8 mouse cellular contexts compared by ENCODE assay signal in genomic region chr19:56548230-56549032, GRCm38 (mm10). TPM values are rescaled to one million over a fixed set of nuclear protein-coding genes. Genes with fewer than 3 reads are reported as not detected.
DNase-seq lines count a peak whose midpoint lies in the region; ATAC-seq and TF ChIP-seq lines count a peak whose summit lies in the region.

Gene Nhlrc2, plus strand, starts transcription at chr19:56548261.

- H3K9me3 ChIP-seq in MEL (replicated peaks; ENCODE audit: insufficient read depth, low read length): no peaks in the 10 kb centered on the region
- no peaks in the 10 kb centered on the region for H3K9me3 ChIP-seq in forebrain, embryonic 16.5 days (ENCODE audit: control insufficient read depth, low read length)
- H3K9me3 ChIP-seq in lung, embryonic 14.5 days (ENCODE audit: low read depth, low read length): no peaks in the 10 kb centered on the region

- peaks cover 12 to 31% of the 10 kb centered on the region in 2 experiments for H3K4me1 ChIP-seq in MEL (ENCODE audit: control insufficient read depth in 1 of 2, insufficient read depth in 2 of 2, low read length in 2 of 2)
- H3K4me1 ChIP-seq in cerebellum, adult 2 months (ENCODE audit: control insufficient read depth, insufficient read depth, low read length): no peaks in the 10 kb centered on the region
- peaks cover 17% of the 10 kb centered on the region for H3K4me1 ChIP-seq in forebrain, embryonic 16.5 days (replicated peaks; ENCODE audit: control insufficient read depth, insufficient read depth, low read length)
- peaks cover 10% of the 10 kb centered on the region for H3K4me1 ChIP-seq in lung, embryonic 14.5 days (ENCODE audit: insufficient read depth)

- under 1% methylated on average over 69 of the region's 69 CpGs for WGBS in cerebellum, adult 2 months
- under 1% methylated on average over 69 of the region's 69 CpGs for WGBS in forebrain, embryonic 16.5 days
- under 1% methylated on average over 69 of the region's 69 CpGs for WGBS in lung, embryonic 14.5 days

- DNase-seq in MEL (ENCODE audit: low read depth, low spot score): peak; percentile 94
- DNase-seq in cerebellum, adult 2 months: peak; percentile 83 to 90
- DNase-seq in heart, postnatal 25 days (ENCODE audit: low spot score): peak; percentile 86
- DNase-seq in layer of hippocampus, adult 18-20 months (ENCODE audit: low spot score in 2 of 2): peak; percentile 57 to 78
- DNase-seq in lung, embryonic 14.5 days: peak; percentile 94
- peak; percentile 85 for DNase-seq in testis, postnatal 14 days (ENCODE audit: low spot score)

- H3K36me3 ChIP-seq in MEL (ENCODE audit: control insufficient read depth in 1 of 2, insufficient read depth in 2 of 2, low read length in 2 of 2): peaks cover 10 to 33% of the 10 kb centered on the region in 2 experiments
- peaks cover 12% of the 10 kb centered on the region for H3K36me3 ChIP-seq in forebrain, embryonic 16.5 days (ENCODE audit: control insufficient read depth, insufficient read depth)
- H3K36me3 ChIP-seq in lung, embryonic 14.5 days (ENCODE audit: insufficient read depth): peaks cover 34% of the 10 kb centered on the region

- H3K4me2 ChIP-seq in forebrain, embryonic 16.5 days (ENCODE audit: low read length): peak within 1 kb of the TSS; percentile 78
- H3K4me2 ChIP-seq in lung, embryonic 14.5 days: peak within 1 kb of the TSS; percentile 93

- H3K4me3 ChIP-seq in MEL (ENCODE audit: control insufficient read depth in 1 of 2, insufficient read depth in 1 of 2, low read depth in 2 of 2, low read length in 2 of 2): peak within 1 kb of the TSS; percentile 86 to 92
- H3K4me3 ChIP-seq in cerebellum, adult 2 months (replicated peaks; ENCODE audit: insufficient read depth, low read depth, low read length): peak within 1 kb of the TSS; percentile 95
- H3K4me3 ChIP-seq in forebrain, embryonic 16.5 days (replicated peaks; ENCODE audit: low read length): peak within 1 kb of the TSS; percentile 97
- peak within 1 kb of the TSS; percentile 91 for H3K4me3 ChIP-seq in lung, embryonic 14.5 days (ENCODE audit: low read depth, low read length)

- peaks cover 48% of the 10 kb centered on the region for H3K79me2 ChIP-seq in MEL (ENCODE audit: control insufficient read depth, insufficient read depth, low read length, poor library complexity)

- no peak for TF ChIP-seq RAD21 in MEL (IDR thresholded peaks at IDR 0.05; ENCODE audit: low read depth, low read length)

- no peak for TF ChIP-seq EP300 in MEL (IDR thresholded peaks at IDR 0.05; ENCODE audit: low read depth in 1 of 2, low read length in 2 of 2)

- TF ChIP-seq POLR2A in MEL (IDR thresholded peaks at IDR 0.05; ENCODE audit: control insufficient read depth in 1 of 2, insufficient read depth in 1 of 2, low read depth in 1 of 2, low read length in 2 of 2, poor library complexity in 1 of 2): peak; percentile 71 to 75
- TF ChIP-seq POLR2A in cerebellum, adult 2 months (IDR thresholded peaks at IDR 0.05; ENCODE audit: borderline replicate concordance, insufficient read depth, low read length): peak; percentile 41; the same call in 1 of the 2 replicates

- 0 out of 6 replicates have a peak, but pooled peaks of 1 of the 3 experiments have one; percentile 4 for TF ChIP-seq CTCF in MEL (IDR thresholded peaks at IDR 0.05 in 2 of 3, conservative IDR thresholded peaks at IDR 0.05 in 1 of 3; ENCODE audit: control insufficient read depth in 1 of 3, insufficient read depth in 1 of 3, low read depth in 2 of 3, low read length in 3 of 3, poor library complexity in 1 of 3, severe bottlenecking in 1 of 3)
- TF ChIP-seq CTCF in cerebellum, adult 2 months (IDR thresholded peaks at IDR 0.05; ENCODE audit: borderline replicate concordance, insufficient read depth, low read depth, low read length): no peak
- no peak for TF ChIP-seq CTCF in lung, embryonic 14.5 days (IDR thresholded peaks at IDR 0.05; ENCODE audit: low read depth)

- H3K27ac ChIP-seq in MEL (ENCODE audit: control insufficient read depth, low read depth, low read length): peak within 1 kb of the TSS; percentile 87
- peak within 1 kb of the TSS; percentile 77 for H3K27ac ChIP-seq in cerebellum, adult 2 months (ENCODE audit: insufficient read depth, low read length)
- H3K27ac ChIP-seq in forebrain, embryonic 16.5 days (ENCODE audit: low read length): peak within 1 kb of the TSS; percentile 86
- peak within 1 kb of the TSS; percentile 98 for H3K27ac ChIP-seq in lung, embryonic 14.5 days (ENCODE audit: low read depth)

- intact Hi-C loops in heart, postnatal 25 days (cut with DNase I): no loop called here

- ATAC-seq in forebrain, embryonic 16.5 days: peak; percentile 88
- ATAC-seq in lung, embryonic 14.5 days (ENCODE audit: insufficient read depth): peak; percentile 90
- peak; percentile 70 for ATAC-seq in neutrophil, adult 5-6 weeks (ENCODE audit: extremely low read depth, insufficient number of reproducible peaks, low FRiP score, poor library complexity, severe bottlenecking)

- H3K9ac ChIP-seq in MEL (ENCODE audit: control insufficient read depth, low read depth, low read length, poor library complexity, severe bottlenecking): peak within 1 kb of the TSS; percentile 92
- H3K9ac ChIP-seq in forebrain, embryonic 16.5 days (replicated peaks; ENCODE audit: low read depth, low read length): peak within 1 kb of the TSS; percentile 99
- peak within 1 kb of the TSS; percentile 92 for H3K9ac ChIP-seq in lung, embryonic 14.5 days

- no peaks in the 10 kb centered on the region for H3K27me3 ChIP-seq in MEL (ENCODE audit: control insufficient read depth in 1 of 2, insufficient read depth in 2 of 2, low read length in 2 of 2)
- H3K27me3 ChIP-seq in cerebellum, adult 2 months (ENCODE audit: control insufficient read depth, insufficient read depth, low read length): no peaks in the 10 kb centered on the region
- H3K27me3 ChIP-seq in forebrain, embryonic 16.5 days (replicated peaks; ENCODE audit: control insufficient read depth, insufficient read depth, low read length): no peaks in the 10 kb centered on the region
- no peaks in the 10 kb centered on the region for H3K27me3 ChIP-seq in lung, embryonic 14.5 days (ENCODE audit: insufficient read depth, low read length)

TF ChIP-seq in MEL, 35 proteins besides CTCF, POLR2A, EP300 and RAD21 (continues in another document):
- TF ChIP-seq JUND (IDR thresholded peaks at IDR 0.05; ENCODE audit: low read depth, low read length): no peak
- TF ChIP-seq POLR2AphosphoS5 (IDR thresholded peaks at IDR 0.05; ENCODE audit: borderline replicate concordance, low read depth, low read length): no peak; the same call in 1 of the 2 replicates
- no peak for TF ChIP-seq MAFK (IDR thresholded peaks at IDR 0.05; ENCODE audit: borderline replicate concordance, low read depth, low read length)
- TF ChIP-seq CHD1 (IDR thresholded peaks at IDR 0.05; ENCODE audit: low read depth, low read length): no peak; the same call in 1 of the 2 replicates
- peak; percentile 70 for TF ChIP-seq POLR2AphosphoS2 (IDR thresholded peaks at IDR 0.05; ENCODE audit: low read length)
- no peak for TF ChIP-seq CHD2 (IDR thresholded peaks at IDR 0.05; ENCODE audit: low read length)
- TF ChIP-seq ZKSCAN1 (IDR thresholded peaks at IDR 0.05; ENCODE audit: low read depth, low read length): no peak
- peak; percentile 96 for TF ChIP-seq ZC3H11A (IDR thresholded peaks at IDR 0.05; ENCODE audit: low read depth, low read length)
- TF ChIP-seq NRF1 (IDR thresholded peaks at IDR 0.05; ENCODE audit: insufficient read depth, low read depth, low read length, poor library complexity, severe bottlenecking): peak; percentile 42; the same call in 1 of the 2 replicates
- TF ChIP-seq SIN3A (IDR thresholded peaks at IDR 0.05; ENCODE audit: low read length): peak; percentile 82
- no peak for TF ChIP-seq ZNF384 (IDR thresholded peaks at IDR 0.05; ENCODE audit: low read depth, low read length)
- peak; percentile 64; the same call in 1 of the 2 replicates for TF ChIP-seq KAT2A (conservative IDR thresholded peaks at IDR 0.05; ENCODE audit: low read depth, low read length)
- peak; percentile 81 for TF ChIP-seq MXI1 (IDR thresholded peaks at IDR 0.05; ENCODE audit: low read depth, low read length)
- TF ChIP-seq GATA1 (IDR thresholded peaks at IDR 0.05; ENCODE audit: low read depth, low read length): no peak
- peak; percentile 87 for TF ChIP-seq ZMIZ1 (IDR thresholded peaks at IDR 0.05; ENCODE audit: low read depth, low read length)
- peak; percentile 41; the same call in 1 of the 2 replicates for TF ChIP-seq TCF12 (IDR thresholded peaks at IDR 0.05; ENCODE audit: low read depth, low read length)
- TF ChIP-seq RCOR1 (IDR thresholded peaks at IDR 0.05; ENCODE audit: low read depth, low read length): peak; percentile 20; the same call in 1 of the 2 replicates
- peak; percentile 83 for TF ChIP-seq HCFC1 (IDR thresholded peaks at IDR 0.05; ENCODE audit: low read depth, low read length)
- peak; percentile 43 for TF ChIP-seq MAX (IDR thresholded peaks at IDR 0.05; ENCODE audit: low read length)
- no peak for TF ChIP-seq MYB (IDR thresholded peaks at IDR 0.05; ENCODE audit: low read depth, low read length)
- peak; percentile 89 for TF ChIP-seq BHLHE40 (IDR thresholded peaks at IDR 0.05; ENCODE audit: borderline replicate concordance, low read depth, low read length)
- TF ChIP-seq TAL1 (IDR thresholded peaks at IDR 0.05; ENCODE audit: low read length): no peak
- no peak for TF ChIP-seq SMC3 (IDR thresholded peaks at IDR 0.05; ENCODE audit: low read depth, low read length)
- TF ChIP-seq MEF2A (IDR thresholded peaks at IDR 0.05; ENCODE audit: extremely low read depth, insufficient replicate concordance, low read depth, low read length, poor library complexity, severe bottlenecking): no peak
- peak; percentile 66 for TF ChIP-seq MYC (IDR thresholded peaks at IDR 0.05; ENCODE audit: low read depth, low read length)
- peak; percentile 74 for TF ChIP-seq ELF1 (IDR thresholded peaks at IDR 0.05; ENCODE audit: low read depth, low read length)
- peak; percentile 84 for TF ChIP-seq MAZ (IDR thresholded peaks at IDR 0.05; ENCODE audit: low read depth, low read length)
- peak; percentile 15; the same call in 1 of the 2 replicates for TF ChIP-seq ETS1 (IDR thresholded peaks at IDR 0.05; ENCODE audit: low read depth, low read length)

RNA-seq across cellular contexts. Expression of gene Nhlrc2, which starts in this region (rescaled TPM):
- 27.7 and 34.7 TPM in 2 replicates for total RNA-seq in MEL (2012; rRNA removed)
- polyA plus RNA-seq in MEL (2012; ENCODE audit: insufficient read depth in 1 of 2, insufficient read length in 2 of 2, low read depth in 1 of 2, low replicate concordance in 2 of 2, missing spikeins in 1 of 2): 10 to 100 TPM; 22.4 to 37.6 TPM
- 10.8 and 11.8 TPM in 2 replicates for polyA plus RNA-seq in cerebellum, adult 2 months (2012; rRNA removed)
- polyA plus RNA-seq in forebrain, embryonic 16.5 days (2015; fragmentation: Nextera tagmentation; extraction: Ambion mirVana): 10.6 and 12.4 TPM in 2 replicates
- total RNA-seq in heart, postnatal 25 days (2021): 10 to 100 TPM; 22.9 to 28.6 TPM
- 10 to 100 TPM; 12.7 to 13.3 TPM for total RNA-seq in layer of hippocampus, adult 18-20 months (2021)
- 21.1 and 21.4 TPM in 2 replicates for polyA plus RNA-seq in lung, embryonic 14.5 days (2014; fragmentation: Nextera tagmentation; extraction: Ambion mirVana)
- total RNA-seq in neutrophil, adult 5-6 weeks (2017): 19.0 and 19.4 TPM in 2 replicates

Comparison
In these comparisons a context has a peak if more than half of its experiments do, and no peak if none do; other contexts are left out.
1. Peak in every context shown above with its lines: DNase-seq, ATAC-seq, H3K4me3 ChIP-seq and H3K27ac ChIP-seq.